Mouse (Mus musculus): ENCODE results near the gene Pdcd6.

The Pdcd6 gene

DNA sequence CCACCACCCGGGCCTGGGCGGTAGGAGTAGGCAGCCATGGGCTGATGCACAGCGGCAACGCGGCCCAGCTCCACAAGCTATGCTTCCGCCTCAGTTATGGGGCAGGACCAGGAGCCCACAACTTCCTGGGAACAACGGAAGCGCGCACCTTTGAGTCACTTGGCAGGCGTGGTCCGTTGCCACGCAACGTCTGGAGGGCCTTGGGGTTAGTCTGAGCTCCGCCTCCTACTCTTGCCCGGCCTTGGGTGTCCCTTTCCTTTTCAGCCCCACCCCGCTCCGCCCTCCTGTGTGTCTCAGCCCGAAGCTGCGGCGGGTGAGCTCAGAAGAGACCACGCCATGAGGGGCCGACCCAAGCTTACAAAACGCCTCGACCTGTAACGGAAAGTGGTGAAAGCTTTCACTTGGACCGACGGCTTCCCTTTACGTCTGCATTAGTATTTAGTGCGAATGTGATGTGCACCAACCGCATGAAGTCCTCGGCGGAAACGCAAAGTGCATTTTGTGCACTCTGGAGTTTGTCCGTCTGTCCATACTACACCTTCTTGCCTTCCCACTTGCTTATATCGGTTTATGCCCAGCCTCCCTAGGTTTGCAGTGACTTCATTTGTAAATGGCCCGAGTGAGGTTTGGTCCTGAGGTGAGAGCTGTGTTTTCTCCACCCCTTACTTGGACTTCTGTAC, at the start of gene Pdcd6:
Gene Pdcd6, minus strand, starts transcription at position 411 of the 680 bp plus-strand sequence.
- peak; percentile 96 to 97 for DNase-seq (ENCODE audit: low spot score in 2 of 2)

GRCm38 (mm10) chr13:74363859-74364235, 46.5 kb upstream of the Pdcd6 start, which contains the start of gene Lrrc14b:
Lrrc14b (minus strand) TSS chr13:74364005.
- peak; percentile 61 to 78 for DNase-seq (ENCODE audit: low spot score in 2 of 2)

GRCm38 (mm10) chr13:74363176-74363858, 45.9 kb upstream of the Pdcd6 start:
- DNase-seq (ENCODE audit: low spot score in 2 of 2): peak in 1 of 2 experiments; percentile 37

DNA sequence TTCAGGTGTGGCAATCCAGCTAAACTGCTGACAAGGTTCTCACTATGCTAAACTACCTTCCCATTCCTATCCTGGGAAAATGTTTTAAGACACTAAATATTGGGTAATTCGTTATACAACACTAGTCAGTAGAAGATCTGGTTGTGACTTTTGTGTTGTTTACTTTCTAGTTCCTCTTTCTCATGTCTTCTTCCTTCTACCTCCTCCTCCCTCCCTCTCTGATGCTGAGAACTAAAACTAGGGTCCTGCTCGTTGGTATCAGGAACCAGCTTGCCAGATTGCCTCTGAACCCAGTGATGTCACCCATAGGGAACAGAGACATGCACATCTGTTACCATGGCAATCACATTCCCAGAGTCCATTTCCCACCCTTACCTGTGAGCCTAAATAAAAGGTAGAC, 44.8 kb upstream of the Pdcd6 start:
- DNase-seq (ENCODE audit: low spot score in 2 of 2): no peak

DNA sequence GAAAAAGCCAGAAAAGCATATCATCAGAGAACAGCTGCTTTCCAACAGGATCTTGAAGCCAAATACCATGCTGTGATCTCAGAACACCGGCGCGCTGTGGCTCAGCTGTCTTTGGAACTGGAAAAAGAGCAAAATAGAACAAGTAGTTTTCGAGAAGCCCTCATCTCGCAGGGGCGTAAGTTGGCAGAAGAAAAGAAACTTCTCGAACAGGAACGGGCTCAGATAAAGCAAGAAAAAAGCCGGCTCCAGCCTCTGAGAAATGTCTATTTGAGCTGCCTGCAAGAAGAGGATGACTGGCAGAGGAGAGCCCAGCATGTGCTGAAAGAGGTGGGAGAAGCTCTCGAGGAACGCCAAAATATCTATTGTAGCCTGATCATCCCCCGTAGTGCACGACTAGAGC, 39.1 kb upstream of the Pdcd6 start:
- DNase-seq (ENCODE audit: low spot score in 2 of 2): no peak

DNA sequence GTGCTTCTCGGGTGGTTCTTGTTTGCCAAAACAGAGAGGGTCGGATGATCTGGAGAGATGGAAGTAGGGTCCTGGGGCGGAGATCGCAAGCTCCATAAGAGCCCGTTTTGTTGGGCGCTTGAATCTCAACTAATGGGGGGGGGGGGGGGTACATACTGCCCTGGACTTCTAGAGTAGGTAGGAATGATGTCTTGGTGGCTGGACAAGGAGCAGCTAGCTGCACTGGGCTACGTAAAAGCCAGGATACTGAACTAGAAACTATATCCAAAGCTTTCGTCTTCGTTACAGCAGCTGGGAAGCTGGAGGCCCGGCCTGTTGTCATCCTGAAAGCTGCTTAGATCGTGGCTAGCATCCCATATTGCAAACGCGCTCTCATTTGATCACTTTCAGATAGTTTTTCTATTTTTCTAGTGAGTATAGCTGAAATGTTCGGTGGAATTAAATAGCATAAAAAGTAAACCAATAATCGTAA, 33.1 kb upstream of the Pdcd6 start:
- DNase-seq (ENCODE audit: low spot score in 2 of 2): no peak

- DNase-seq (ENCODE audit: low spot score in 2 of 2): peak; percentile 96
Measured at GRCm38 (mm10) chr13:74349566-74350434, 32.4 kb upstream of the Pdcd6 start, which contains the start of the genes Sdha and Ccdc127. Sdha (minus strand) TSS chr13:74350280. Ccdc127 (plus strand) TSS chr13:74350309.

GRCm38 (mm10) chr13:74341036-74341435, 23.7 kb upstream of the Pdcd6 start:
- DNase-seq (ENCODE audit: low spot score in 2 of 2): no peak

- DNase-seq (ENCODE audit: low spot score in 2 of 2): no peak
Measured at GRCm38 (mm10) chr13:74329321-74329720, 11.9 kb upstream of the Pdcd6 start.

- no peak for DNase-seq (ENCODE audit: low spot score in 2 of 2)
Measured at GRCm38 (mm10) chr13:74316789-74317169, 601 bp downstream of the Pdcd6 start.

- DNase-seq (ENCODE audit: low spot score in 2 of 2): no peak
Measured at GRCm38 (mm10) chr13:74316386-74316785, 994 bp downstream of the Pdcd6 start.

DNA sequence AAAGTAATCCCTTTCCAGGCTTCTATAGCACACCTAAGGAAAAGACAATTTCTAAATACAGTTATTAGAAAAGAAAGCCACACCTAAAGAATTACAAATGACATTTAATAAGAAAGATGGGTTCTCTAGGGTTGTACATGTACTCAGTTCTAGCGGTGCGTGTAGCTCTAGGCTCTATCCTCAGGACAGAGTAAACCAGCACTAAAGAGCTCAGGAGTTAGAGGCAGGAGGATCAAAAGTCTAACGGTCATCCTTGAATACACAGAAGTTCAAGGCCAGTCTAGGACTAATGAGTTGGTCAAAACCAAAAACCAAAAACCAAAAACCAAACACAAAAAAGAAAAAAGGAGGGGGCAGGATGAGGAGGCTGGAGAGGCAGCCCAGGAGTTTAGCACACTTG, 2.8 kb downstream of the Pdcd6 start:
- no peak for DNase-seq (ENCODE audit: low spot score in 2 of 2)

DNA sequence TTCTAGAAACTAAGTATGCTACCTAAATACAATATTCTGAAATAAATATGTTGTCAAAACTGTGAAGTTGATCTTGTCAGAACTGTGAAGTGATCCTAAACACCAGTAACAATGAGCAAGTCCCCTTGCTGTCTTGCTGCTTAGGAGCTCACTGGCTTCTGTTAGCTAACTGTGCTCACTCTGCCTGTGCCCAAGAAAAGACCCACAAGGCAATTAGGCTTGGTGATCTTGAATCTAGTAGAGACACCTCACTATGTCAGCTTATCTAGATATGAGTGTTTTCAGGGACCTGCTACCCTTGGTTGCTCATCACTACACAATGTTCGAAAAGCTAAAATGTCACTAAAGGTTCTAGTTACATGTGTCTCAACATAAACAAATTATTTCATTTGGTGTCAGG, 11.6 kb downstream of the Pdcd6 start:
- DNase-seq (ENCODE audit: low spot score in 2 of 2): no peak

DNA sequence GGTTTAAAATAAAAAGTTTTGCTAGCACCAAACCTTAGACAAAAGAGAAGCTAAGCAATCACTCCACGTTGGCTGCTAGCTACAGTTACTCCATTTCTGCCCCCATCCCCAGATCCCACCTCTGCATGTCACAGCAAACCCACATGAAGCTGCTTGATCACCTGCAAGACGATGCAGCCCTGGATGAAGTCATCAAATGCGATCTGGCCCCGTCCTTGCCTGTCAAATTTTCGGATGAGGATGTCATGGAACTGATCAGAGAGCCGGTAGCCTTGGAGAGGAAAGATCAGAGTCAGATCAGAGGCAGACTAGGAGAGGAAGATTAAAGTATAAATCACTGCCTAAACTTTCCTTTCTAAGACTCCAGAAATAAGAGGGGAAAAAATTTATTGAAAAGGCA, 12.0 kb downstream of the Pdcd6 start:
- DNase-seq (ENCODE audit: low spot score in 2 of 2): no peak

DNA sequence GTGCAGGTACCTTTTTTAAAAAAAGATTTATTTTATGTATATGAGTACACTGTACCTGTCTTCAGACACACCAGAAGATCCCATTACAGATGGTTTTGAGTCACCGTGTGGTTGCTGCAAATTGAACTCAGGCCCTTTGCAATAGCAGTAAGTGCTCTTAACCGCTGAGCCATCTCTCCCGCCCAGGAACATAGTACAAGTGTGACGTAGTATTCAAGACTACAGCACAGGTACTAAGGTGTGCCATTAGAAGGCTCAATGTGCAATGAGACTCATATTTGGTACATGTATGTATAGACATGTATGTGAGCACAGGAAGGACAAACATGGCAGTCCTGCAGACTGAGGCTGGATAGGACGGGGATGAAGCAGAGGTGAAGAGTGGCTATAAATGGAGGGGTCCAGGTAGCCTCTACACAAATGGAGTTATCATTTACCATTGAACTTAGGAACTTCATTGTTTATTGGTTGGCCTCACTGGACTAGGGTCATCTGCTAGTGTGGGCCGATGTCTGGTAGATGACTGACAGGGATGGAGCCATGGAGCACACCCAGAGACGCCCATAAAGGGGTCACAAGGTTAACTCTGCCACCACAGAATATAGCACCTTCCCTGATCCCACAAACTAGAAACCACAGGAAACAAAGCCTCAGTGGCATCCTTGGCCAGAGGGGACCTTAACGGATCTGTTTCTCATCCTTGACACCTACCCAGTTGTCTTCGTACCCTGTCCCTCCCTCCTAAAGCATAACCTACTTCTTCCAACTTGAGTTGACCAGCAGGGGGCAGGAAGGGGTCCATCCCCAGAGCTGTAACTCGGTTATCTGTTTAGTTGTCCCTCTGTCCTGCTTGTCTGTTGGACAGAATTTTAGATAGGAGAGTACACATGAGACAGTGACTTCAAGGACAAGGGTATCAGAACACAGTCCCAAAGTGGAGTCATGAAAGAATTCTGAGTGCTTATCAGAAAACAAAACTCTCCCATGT, 15.0 kb downstream of the Pdcd6 start:
- no peak for DNase-seq (ENCODE audit: low spot score in 2 of 2)

GRCm38 (mm10) chr13:74301607-74301984, 15.8 kb downstream of the Pdcd6 start:
- DNase-seq (ENCODE audit: low spot score in 2 of 2): no peak

DNA sequence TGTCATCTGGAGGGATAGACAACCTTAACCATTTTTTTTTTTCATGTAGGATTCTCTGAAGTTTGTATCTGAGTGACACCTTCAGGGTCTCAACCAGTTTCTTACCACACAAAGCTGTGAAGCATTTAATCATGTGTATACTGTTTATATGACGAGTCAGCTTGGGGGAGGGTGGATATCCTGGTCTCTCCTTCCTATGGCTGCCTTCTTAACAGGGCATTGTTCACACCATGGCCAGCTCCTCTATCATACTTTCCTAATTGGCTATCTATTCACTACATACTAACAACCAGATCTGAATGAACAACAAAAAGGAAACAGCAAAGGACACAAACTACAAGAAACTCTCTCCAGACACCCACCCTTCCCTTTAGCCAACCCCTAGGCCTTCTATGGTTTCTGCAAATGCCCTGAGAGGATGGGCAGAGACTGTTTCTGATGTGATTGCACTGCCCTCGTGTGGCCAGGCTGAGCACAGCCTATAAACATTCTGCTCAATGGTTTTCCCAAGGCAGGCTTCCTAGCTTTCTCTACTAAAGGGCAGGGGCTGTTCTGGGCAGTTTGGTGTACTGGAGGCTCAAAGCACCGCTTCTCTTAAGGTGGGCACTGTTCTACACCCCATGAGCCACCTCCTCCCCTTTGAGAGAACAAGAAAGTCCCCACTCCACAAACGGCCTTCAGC, 16.3 kb downstream of the Pdcd6 start:
- peak; percentile 21 to 53 for DNase-seq (ENCODE audit: low spot score in 2 of 2)

DNA sequence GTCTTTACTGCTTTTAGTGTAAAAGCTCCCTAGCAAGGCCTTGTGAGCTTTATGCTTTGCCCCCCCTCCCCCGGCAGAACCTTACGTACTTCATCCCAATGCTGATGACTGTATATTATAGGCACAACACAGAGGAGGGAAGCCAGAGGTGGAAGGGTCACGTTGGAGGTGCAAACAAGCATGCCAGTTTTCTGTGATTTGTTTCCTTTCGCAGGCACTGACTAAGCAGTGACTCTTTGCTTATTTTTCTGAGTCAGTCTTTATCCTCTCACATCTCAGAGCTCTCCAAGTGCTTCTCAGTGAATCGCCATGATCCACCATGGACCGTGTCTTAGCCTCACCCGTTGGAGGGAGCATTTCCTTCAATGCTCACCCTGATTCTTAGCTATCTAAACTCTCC, 21.0 kb downstream of the Pdcd6 start:
- DNase-seq (ENCODE audit: low spot score in 2 of 2): no peak

- DNase-seq (ENCODE audit: low spot score in 2 of 2): peak in 1 of 2 experiments; percentile 22
Measured at GRCm38 (mm10) chr13:74292167-74292566, 25.2 kb downstream of the Pdcd6 start, which contains the start of gene Ahrr. Ahrr (minus strand) TSS chr13:74292331.

- no peak for DNase-seq (ENCODE audit: low spot score in 2 of 2)
Measured at GRCm38 (mm10) chr13:74289646-74290045, 27.7 kb downstream of the Pdcd6 start.

Measured in heart, adult 9 months (tissue).